Mouse (Mus musculus): ENCODE measurements at regions not wholly inside any gene's neighbourhood (a gene's known extent, or its start where the extent isn't known, plus 50 kb on each side); places are given as distances from the start of the nearest gene placed in this dataset.

- Histone ChIP-seq H3K27ac (no peak overlapping the region), H3K36me3 (replicated peaks) (no peaks in the 10 kb centered on the region), H3K27me3 (replicated peaks) (no peaks in the 10 kb centered on the region), H3K4me1 (no peaks in the 10 kb centered on the region), H3K4me2 (no peak overlapping the region), H3K4me3 (no peak overlapping the region), H3K9me3 (no peaks in the 10 kb centered on the region), H3K9ac (no peak overlapping the region)
- no peak for ATAC-seq (replicated peaks)
Measured at GRCm38 (mm10) chr12:44796847-44797246, 277.7 kb downstream of the Stxbp6 start.

- 85% methylated on average over 3 of the region's 3 CpGs for WGBS
- Histone ChIP-seq H3K9me3 (no peaks in the 10 kb centered on the region), H3K4me3 (no peak overlapping the region), H3K27me3 (replicated peaks) (no peaks in the 10 kb centered on the region), H3K9ac (no peak overlapping the region), H3K27ac (no peak overlapping the region), H3K4me2 (no peak overlapping the region), H3K4me1 (no peaks in the 10 kb centered on the region), H3K36me3 (replicated peaks) (no peaks in the 10 kb centered on the region)
- no peak for ATAC-seq (replicated peaks)
Measured at GRCm38 (mm10) chr12:44750743-44751142, 323.8 kb downstream of the Stxbp6 start.

- ATAC-seq (replicated peaks) = 0 out of 2 replicates have a peak, but pooled peaks have one; percentile 33
- H3K9me3 ChIP-seq = no peaks in the 10 kb centered on the region
- H3K4me2 ChIP-seq = no peak overlapping the region
- no peaks in the 10 kb centered on the region for H3K4me1 ChIP-seq
- H3K27me3 ChIP-seq (replicated peaks) = no peaks in the 10 kb centered on the region
- H3K27ac ChIP-seq = no peak overlapping the region
- 86% methylated on average over 2 of the region's 2 CpGs for WGBS
- no peaks in the 10 kb centered on the region for H3K36me3 ChIP-seq (replicated peaks)
- no peak overlapping the region for H3K4me3 ChIP-seq
- no peak overlapping the region for H3K9ac ChIP-seq
Measured at GRCm38 (mm10) chr12:44726767-44727166, 347.7 kb downstream of the Stxbp6 start.

Data from midbrain, embryonic 15.5 days (tissue).